Mouse (Mus musculus) C2C12 (cell line): ENCODE data around the gene 3110009E18Rik.

Experiments
- CTCF ChIP-seq: IDR thresholded peaks from one replicate; pipeline ENCODE4 v1.5.1; 2011; ENCODE audit not compliant: control insufficient read depth, insufficient read depth, insufficient read length
- MAX ChIP-seq: IDR thresholded peaks from one replicate; pipeline ENCODE4 v1.6.1; 2011; ENCODE audit warnings: mild to moderate bottlenecking, control low read depth
- MYOG ChIP-seq: IDR thresholded peaks from one replicate; pipeline ENCODE4 v1.6.1; 2011; ENCODE audit not compliant: control insufficient read depth, insufficient read length; ENCODE audit errors: extremely low read depth
- USF1 ChIP-seq: IDR thresholded peaks from one replicate; pipeline ENCODE4 v1.6.1; 2011; ENCODE audit warnings: low read depth, mild to moderate bottlenecking, control low read depth, moderate library complexity

DNA sequence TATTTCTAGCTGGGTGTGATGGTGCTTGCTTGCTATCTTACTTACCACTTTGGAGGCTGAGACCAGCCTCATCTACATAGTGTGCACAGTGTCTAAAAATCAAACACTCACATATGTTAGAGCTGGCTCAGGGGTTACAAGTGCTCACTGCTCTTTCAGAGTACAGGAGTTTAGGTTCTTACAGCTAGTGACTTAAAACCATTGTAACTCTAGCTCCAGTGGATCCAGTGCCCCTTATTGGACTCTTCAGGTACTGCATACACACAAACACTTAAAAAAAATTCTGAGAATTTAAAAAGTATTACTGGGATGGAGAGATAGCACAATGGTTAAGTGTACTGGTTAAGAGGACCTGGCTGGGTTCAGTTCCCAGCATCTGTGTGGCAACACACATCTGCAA lies 26.0 kb downstream of the 3110009E18Rik start:
- TF ChIP-seq CTCF (no peak), MAX (no peak), USF1 (no peak), MYOG (no peak)
